Mouse (Mus musculus) liver, embryonic 15.5 days (tissue): ENCODE data around the gene Mtx1. TPM values are rescaled to one million over a fixed set of nuclear protein-coding genes. Genes with fewer than 3 reads are reported as not detected.

Experiments
- ATAC-seq: fragments of 200-750 bp; cut with Nextera tagmentation; 2 replicates; pipeline ENCODE4 v1.8.0; 2017; ENCODE audit warnings: moderate number of reproducible peaks, mild to moderate bottlenecking, moderate library complexity; ENCODE audit not compliant: insufficient read depth
- H3K27ac ChIP-seq: fragments of 300-500 bp; sonication (generic); replicated peaks from 2 replicates; pipeline ENCODE4 v1.5.1; 2015; ENCODE audit warnings: mild to moderate bottlenecking, inconsistent platforms
- H3K27me3 ChIP-seq: fragments of 300-500 bp; sonication (generic); 2 replicates; pipeline ENCODE4 v1.6.1; 2015; ENCODE audit warnings: mild to moderate bottlenecking, inconsistent platforms
- H3K36me3 ChIP-seq: fragments of 300-500 bp; sonication (generic); replicated peaks from 2 replicates; pipeline ENCODE4 v1.6.1; 2015; ENCODE audit warnings: moderate library complexity, mild to moderate bottlenecking, inconsistent platforms
- H3K4me1 ChIP-seq: fragments of 300-500 bp; sonication (generic); replicated peaks from 2 replicates; pipeline ENCODE4 v1.6.1; 2015; ENCODE audit warnings: inconsistent platforms
- H3K4me2 ChIP-seq: fragments of 300-500 bp; sonication (generic); 2 replicates; pipeline ENCODE4 v1.6.1; 2015; ENCODE audit warnings: moderate library complexity, mild to moderate bottlenecking, inconsistent platforms
- H3K4me3 ChIP-seq: fragments of 300-500 bp; sonication (generic); replicated peaks from 2 replicates; pipeline ENCODE4 v1.5.1; 2015; ENCODE audit warnings: mild to moderate bottlenecking, inconsistent platforms
- H3K9ac ChIP-seq: fragments of 300-500 bp; sonication (generic); 2 replicates; pipeline ENCODE4 v1.6.1; 2015; ENCODE audit warnings: moderate library complexity, mild to moderate bottlenecking, inconsistent platforms
- H3K9me3 ChIP-seq: fragments of 300-500 bp; sonication (generic); replicated peaks from 2 replicates; pipeline ENCODE4 v1.6.1; 2016; ENCODE audit warnings: inconsistent platforms
- WGBS: fragments of 180-500 bp; shearing (Covaris S2); methylation state at CpG from one replicate; pipeline ENCODE4 v1.1.7; 2015; ENCODE audit warnings: mixed read lengths; ENCODE audit not compliant: insufficient replicate concordance; 5-methylcytosine and 5-hydroxymethylcytosine counted together
- polyA plus RNA-seq: library from polyadenylated mRNA; unstranded; fragments of >200 nt; fragmentation: Nextera tagmentation; extraction: Ambion mirVana; gene quantifications from 2 replicates; pipeline ENCODE4 v1.2.1, GENCODE M21; 2015

Gene Mtx1
- polyA plus RNA-seq, 1 experiment from 2014 or later = 104 TPM

DNA sequence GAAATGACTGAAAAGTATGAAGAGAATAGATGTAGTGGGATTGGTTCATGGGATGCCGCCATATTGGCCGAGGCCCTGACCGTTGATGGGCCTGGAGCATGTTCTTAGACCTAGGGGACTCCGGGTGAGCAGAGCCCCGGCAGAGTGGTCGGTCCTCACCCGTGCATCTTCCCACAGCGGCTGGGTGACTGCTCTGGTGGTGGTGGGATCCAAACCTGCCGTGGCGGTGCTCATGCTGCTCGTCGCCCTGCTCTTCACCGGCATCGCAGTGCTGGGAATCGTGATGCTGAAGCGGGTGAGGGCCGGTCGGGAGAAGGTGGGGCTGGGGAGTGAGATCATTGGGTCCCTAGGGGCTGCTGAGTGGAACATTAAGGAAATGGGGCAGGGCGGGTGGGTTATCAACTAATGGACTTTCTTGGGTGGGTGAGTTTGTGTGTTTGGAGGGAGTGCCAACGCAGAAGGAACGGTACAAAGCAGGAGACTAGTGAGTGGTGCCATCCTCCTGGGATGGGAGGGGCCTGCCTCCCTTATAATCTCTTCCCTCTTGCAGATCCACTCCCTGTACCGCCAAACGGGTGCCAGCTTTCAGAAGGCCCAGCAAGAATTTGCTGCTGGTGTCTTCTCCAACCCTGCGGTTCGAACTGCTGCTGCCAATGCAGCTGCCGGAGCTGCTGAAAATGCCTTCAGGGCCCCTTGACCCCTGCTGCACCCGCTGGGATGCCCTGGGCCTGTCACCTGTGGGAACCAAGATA lies 45.0 kb downstream of the Mtx1 start:
- Histone ChIP-seq H3K27me3 (no peaks in the 10 kb centered on the region), H3K4me3 (no peak overlapping the region), H3K4me2 (peak overlapping the region; percentile 93; the same call in 1 of the 2 replicates), H3K9ac (no peak overlapping the region), H3K27ac (peak overlapping the region; percentile 66; the same call in 1 of the 2 replicates), H3K4me1 (peaks cover 52% of the 10 kb centered on the region), H3K36me3 (peaks cover 41% of the 10 kb centered on the region), H3K9me3 (no peaks in the 10 kb centered on the region)
- 85% methylated on average over 27 of the region's 27 CpGs for WGBS
- ATAC-seq = no peak

DNA sequence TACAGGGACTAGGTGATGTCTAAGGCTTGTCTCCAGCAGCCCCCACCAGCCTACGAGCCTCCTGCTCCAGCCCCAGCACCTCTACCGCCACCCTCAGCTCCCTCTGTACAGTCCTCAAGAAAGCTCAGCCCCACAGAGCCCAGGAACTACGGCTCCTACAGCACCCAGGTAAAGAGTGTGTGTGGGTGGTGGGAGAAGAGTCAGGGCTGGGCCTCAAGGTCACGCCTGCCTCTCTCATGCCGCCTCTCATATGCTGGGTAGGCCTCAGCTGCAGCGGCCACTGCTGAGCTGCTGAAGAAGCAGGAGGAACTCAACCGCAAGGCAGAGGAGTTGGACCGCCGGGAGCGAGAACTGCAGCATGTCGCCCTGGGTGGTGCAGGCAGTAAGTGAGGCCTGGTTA lies 47.8 kb downstream of the Mtx1 start:
- Histone ChIP-seq H3K9ac (no peak overlapping the region), H3K4me1 (peaks cover 56% of the 10 kb centered on the region)
- WGBS = 77% methylated on average over 11 of the region's 11 CpGs

DNA sequence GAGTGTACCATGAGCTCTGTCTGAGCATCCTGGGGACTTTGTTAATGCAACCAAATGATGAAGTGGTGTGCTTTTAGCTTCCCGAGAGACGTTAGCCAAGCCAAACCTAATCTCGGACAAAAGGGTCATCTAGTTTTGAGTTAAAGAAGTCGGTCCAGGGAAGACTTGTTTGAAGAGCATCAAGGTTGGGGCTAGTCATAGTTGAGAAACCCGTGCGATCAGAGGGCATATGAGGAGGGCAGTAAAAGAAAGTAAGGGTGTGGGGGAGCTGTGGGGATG lies 48.8 kb downstream of the Mtx1 start:
- H3K9ac ChIP-seq = peak overlapping the region; percentile 81
- H3K27ac ChIP-seq = peak overlapping the region; percentile 78
- no peaks in the 10 kb centered on the region for H3K9me3 ChIP-seq
- WGBS = 3% methylated on average over 6 of the region's 6 CpGs
- H3K4me3 ChIP-seq = peak overlapping the region; percentile 86
- ATAC-seq = no peak
- H3K4me1 ChIP-seq = peaks cover 46% of the 10 kb centered on the region
- peak overlapping the region; percentile 92 for H3K4me2 ChIP-seq
- no peaks in the 10 kb centered on the region for H3K27me3 ChIP-seq
- peaks cover 79% of the 10 kb centered on the region for H3K36me3 ChIP-seq

More for the DNA sequence above, 47.8 kb downstream of the Mtx1 start:
- no peaks in the 10 kb centered on the region for H3K9me3 ChIP-seq
- ATAC-seq = no peak
- no peak overlapping the region for H3K4me3 ChIP-seq
- peak overlapping the region; percentile 92 for H3K4me2 ChIP-seq
- H3K27me3 ChIP-seq = no peaks in the 10 kb centered on the region
- no peak overlapping the region for H3K27ac ChIP-seq
- peaks cover 69% of the 10 kb centered on the region for H3K36me3 ChIP-seq

DNA sequence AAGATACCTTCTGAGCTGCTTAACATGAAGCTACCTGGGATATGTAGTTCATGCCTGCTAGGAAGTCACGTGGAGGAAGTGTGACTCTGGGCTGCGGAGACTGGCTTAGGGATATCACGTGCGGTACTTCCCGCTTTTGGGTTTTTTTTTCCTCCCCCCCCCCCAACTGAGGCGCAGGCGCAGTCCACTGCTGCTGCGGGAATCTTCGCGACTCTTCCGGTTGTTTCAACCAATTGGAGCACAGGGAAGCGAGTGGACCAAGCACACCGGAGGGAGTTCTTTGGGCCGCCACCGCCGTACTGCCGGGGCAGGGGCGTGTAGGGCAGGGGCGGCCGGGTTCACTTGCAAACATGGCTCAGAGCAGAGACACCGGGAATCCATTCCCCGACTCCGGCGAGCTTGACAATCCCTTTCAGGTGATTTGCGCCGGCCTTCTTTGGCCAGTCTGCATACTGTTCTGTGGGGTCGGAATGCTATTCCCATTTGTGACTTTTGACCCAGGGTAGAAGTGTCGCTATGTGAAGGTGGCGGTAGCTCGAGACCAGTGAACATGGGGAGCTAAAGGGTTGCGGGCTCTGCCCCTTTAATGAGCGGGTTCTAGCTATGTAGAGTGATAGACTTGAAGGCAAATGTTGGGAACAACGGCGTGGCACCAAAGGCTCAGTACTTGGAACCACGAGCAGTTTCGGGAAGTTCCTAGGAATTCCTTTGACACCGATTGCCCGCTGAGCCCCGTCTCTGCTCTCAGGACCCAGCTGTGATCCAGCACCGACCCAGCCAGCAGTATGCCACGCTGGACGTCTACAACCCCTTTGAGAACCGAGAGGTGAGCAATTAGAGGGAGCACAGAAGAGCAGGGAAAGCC lies 49.4 kb downstream of the Mtx1 start, which contains the start of gene Scamp3:
Gene Scamp3 (plus strand): TSS at position 232 of the 865 bp plus-strand sequence.
- under 1% methylated on average over 43 of the region's 43 CpGs for WGBS
- no peaks in the 10 kb centered on the region for H3K27me3 ChIP-seq
- peak; percentile 90 for ATAC-seq
- H3K36me3 ChIP-seq = peaks cover 82% of the 10 kb centered on the region
- peak within 1 kb of the TSS; percentile 92 for H3K4me2 ChIP-seq
- H3K9me3 ChIP-seq = no peaks in the 10 kb centered on the region
- peak within 1 kb of the TSS; percentile 81 for H3K9ac ChIP-seq
- peaks cover 41% of the 10 kb centered on the region for H3K4me1 ChIP-seq
- peak within 1 kb of the TSS; percentile 86 for H3K4me3 ChIP-seq
- peak within 1 kb of the TSS; percentile 78 for H3K27ac ChIP-seq

DNA sequence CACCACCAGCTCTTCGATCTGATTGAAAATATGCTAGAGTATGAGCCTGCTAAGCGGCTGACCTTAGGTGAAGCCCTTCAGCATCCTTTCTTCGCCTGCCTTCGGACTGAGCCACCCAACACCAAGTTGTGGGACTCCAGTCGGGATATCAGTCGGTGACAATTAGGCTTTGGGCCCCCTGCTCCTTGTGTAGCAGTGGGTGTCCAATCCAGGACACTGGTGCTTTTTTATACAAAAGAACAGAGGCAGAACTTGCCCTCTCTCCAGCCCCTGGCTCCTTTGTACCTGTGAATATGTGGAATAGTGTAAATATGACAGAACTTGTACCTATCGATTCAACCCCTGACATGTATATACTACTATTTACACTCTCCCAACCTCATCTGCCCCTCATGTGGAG lies 50.5 kb downstream of the Mtx1 start:
- Histone ChIP-seq H3K9me3 (no peaks in the 10 kb centered on the region), H3K36me3 (peaks cover 81% of the 10 kb centered on the region), H3K9ac (no peak overlapping the region), H3K4me2 (peak overlapping the region; percentile 92; the same call in 1 of the 2 replicates), H3K4me3 (no peak overlapping the region; the same call in 1 of the 2 replicates), H3K27ac (peak overlapping the region; percentile 24; the same call in 1 of the 2 replicates), H3K27me3 (no peaks in the 10 kb centered on the region), H3K4me1 (peaks cover 32% of the 10 kb centered on the region)
- no peak for ATAC-seq
- WGBS = 82% methylated on average over 7 of the region's 7 CpGs

DNA sequence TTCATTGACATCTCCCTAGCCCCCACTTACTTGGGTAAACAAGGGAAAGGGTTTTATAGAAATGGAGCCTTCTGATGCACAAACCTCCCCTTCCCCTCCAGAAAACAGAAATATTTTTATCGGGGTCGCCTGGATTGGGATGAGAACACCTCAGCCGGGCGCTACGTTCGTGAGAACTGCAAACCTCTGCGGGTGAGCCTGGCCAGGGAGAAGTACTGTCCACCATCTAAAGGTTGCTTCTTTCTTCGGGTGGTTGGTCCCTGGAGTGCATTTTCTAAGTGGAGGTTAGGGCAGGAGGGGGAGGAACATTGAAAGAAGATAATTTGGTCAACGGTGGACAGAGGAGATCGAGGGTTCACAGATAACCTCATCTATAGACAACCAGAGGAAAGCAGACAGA lies 51.3 kb downstream of the Mtx1 start:
- ATAC-seq = no peak
- H3K4me3 ChIP-seq = no peak overlapping the region
- H3K27ac ChIP-seq = no peak overlapping the region
- no peaks in the 10 kb centered on the region for H3K9me3 ChIP-seq
- H3K4me2 ChIP-seq = no peak overlapping the region
- H3K36me3 ChIP-seq = peaks cover 81% of the 10 kb centered on the region
- WGBS = 86% methylated on average over 10 of the region's 10 CpGs
- no peak overlapping the region for H3K9ac ChIP-seq
- H3K27me3 ChIP-seq = no peaks in the 10 kb centered on the region
- peaks cover 32% of the 10 kb centered on the region for H3K4me1 ChIP-seq

DNA sequence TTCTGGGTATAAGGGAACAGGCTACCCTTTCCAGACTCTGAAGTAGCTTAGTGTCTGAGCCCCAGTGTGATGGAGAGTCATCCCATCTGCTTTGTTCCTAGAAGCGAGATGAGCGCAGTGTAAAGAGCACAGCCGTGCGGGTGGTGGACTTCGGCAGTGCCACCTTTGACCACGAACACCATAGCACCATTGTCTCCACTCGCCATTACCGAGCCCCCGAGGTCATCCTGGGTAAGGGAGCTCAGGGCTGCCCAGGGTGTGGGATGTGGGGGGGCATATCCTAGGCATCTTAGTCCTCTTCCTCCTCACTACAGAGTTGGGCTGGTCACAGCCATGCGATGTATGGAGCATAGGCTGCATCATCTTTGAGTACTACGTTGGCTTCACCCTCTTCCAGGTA lies 52.0 kb downstream of the Mtx1 start:
- ATAC-seq = no peak
- H3K36me3 ChIP-seq = peaks cover 81% of the 10 kb centered on the region
- WGBS = 87% methylated on average over 11 of the region's 11 CpGs

DNA sequence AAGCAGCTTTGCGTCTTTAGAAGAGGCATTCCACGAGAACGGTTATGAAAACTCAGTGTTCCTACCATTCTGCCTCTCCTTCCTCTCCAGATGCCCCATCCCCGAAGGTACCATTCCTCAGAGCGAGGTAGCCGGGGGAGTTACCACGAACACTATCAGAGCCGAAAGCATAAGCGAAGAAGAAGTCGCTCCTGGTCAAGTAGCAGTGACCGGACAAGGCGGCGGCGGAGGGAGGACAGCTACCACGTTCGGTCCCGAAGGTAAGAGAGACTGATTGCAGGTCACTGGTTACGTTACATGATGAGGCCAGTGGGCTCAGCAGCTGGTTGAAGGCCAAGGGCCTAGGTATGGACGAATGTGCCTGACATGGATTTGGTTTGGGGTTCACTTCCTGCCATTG lies 59.9 kb downstream of the Mtx1 start:
- Histone ChIP-seq H3K4me2 (no peak overlapping the region), H3K36me3 (peaks cover 50% of the 10 kb centered on the region), H3K27me3 (no peaks in the 10 kb centered on the region)

More for the DNA sequence above, 52.0 kb downstream of the Mtx1 start:
- H3K9me3 ChIP-seq = no peaks in the 10 kb centered on the region
- H3K27ac ChIP-seq = no peak overlapping the region
- H3K4me3 ChIP-seq = no peak overlapping the region
- no peak overlapping the region for H3K9ac ChIP-seq
- H3K27me3 ChIP-seq = no peaks in the 10 kb centered on the region
- peaks cover 32% of the 10 kb centered on the region for H3K4me1 ChIP-seq
- no peak overlapping the region for H3K4me2 ChIP-seq

DNA sequence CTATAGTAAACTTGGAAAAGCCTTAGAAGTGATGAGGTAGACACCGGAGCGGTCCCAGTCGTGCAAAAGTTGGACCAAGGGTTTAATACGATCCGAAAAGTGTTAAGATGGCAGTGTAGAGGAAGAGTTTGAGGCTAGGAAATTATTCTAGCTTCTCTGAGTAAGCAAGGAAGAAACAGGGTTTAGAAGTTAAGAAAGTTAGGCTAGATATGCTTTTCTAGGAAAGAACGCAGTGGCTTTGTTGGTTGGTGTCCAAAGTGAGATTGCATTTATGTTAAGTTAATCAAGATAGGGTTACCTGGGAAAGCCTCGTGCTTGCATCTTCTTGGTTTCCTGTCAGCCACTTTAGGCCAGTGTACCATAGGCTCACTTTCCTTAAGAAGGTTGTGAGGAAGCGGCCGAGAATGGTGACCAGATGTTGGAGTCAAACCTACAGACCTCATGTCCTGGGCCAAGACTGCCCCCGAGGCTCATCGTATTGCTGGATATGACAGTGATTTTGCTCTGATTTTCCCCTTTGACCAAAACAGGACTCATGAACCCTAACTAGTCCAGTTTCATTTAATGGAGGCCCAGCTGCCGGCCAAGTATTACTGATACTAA lies 61.5 kb downstream of the Mtx1 start:
- Histone ChIP-seq H3K27me3 (no peaks in the 10 kb centered on the region), H3K9ac (peak overlapping the region; percentile 85), H3K9me3 (no peaks in the 10 kb centered on the region), H3K4me1 (peaks cover 32% of the 10 kb centered on the region), H3K36me3 (peaks cover 36% of the 10 kb centered on the region), H3K4me3 (peak overlapping the region; percentile 71), H3K4me2 (peak overlapping the region; percentile 77), H3K27ac (peak overlapping the region; percentile 89)
- ATAC-seq = no peak; the same call in 1 of the 2 replicates
- WGBS = 15% methylated on average over 12 of the region's 12 CpGs

More for the DNA sequence above, 59.9 kb downstream of the Mtx1 start:
- no peaks in the 10 kb centered on the region for H3K9me3 ChIP-seq
- H3K4me1 ChIP-seq = peaks cover 30% of the 10 kb centered on the region
- no peak overlapping the region for H3K9ac ChIP-seq
- ATAC-seq = no peak
- no peak overlapping the region for H3K27ac ChIP-seq
- H3K4me3 ChIP-seq = no peak overlapping the region
- 89% methylated on average over 19 of the region's 19 CpGs for WGBS

DNA sequence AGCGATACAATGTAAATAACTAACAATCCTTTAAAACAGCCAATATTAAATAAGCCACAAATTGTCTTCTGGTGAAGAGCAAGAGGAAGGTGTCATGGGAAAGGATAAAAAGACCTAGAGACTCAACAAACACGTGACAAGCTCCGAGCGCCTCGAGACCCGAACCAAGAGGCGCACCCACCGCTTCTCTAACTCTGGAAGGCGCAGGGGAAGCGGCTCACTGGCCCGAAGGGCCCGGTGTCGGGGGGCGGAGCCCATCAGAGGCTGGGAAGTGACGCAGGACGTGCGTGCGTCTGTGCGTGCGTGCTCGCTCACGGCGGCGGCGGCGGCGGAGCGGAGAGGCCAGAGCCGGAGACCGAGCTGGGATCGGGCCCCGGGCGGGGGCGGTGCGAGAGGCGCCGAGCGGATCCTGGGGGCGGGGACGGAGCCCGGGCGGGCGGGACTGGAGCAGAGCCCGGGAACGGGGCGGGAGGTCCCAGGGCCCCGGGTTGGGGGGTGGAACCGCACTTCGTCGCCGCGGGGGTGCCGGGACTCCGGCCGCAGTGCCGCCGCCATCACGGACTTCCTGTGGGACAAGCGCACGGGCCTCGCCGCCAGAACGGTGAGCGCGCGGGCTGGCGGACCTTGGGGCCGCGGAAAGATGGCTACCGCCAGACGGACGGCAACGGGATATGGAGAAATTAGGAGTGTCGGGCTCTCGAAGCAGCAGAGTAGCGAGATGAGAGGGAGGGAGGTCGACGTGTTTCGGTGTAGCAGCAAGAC lies 62.2 kb downstream of the Mtx1 start, which contains the start of gene Clk2:
Gene Clk2 (plus strand): TSS at position 290 of the 762 bp plus-strand sequence.
- Histone ChIP-seq H3K27ac (peak within 1 kb of the TSS; percentile 89), H3K4me3 (peak within 1 kb of the TSS; percentile 71), H3K4me1 (peaks cover 39% of the 10 kb centered on the region), H3K27me3 (peaks cover 4% of the 10 kb centered on the region), H3K36me3 (peaks cover 29% of the 10 kb centered on the region), H3K4me2 (peak within 1 kb of the TSS; percentile 77), H3K9me3 (no peaks in the 10 kb centered on the region), H3K9ac (peak within 1 kb of the TSS; percentile 85)
- WGBS = under 1% methylated on average over 78 of the region's 79 CpGs
- ATAC-seq = peak; percentile 98
